In genomic region chr15:81297543-81297942, GRCm38 (mm10) we compare ENCODE assay signal across 31 mouse cellular contexts.
"Had no signal": no experiment of that assay in that cellular context is flagged by ENCODE, and none has a peak within 500 bp of the region (broad histone marks: within the 10 kb centered on the region; RNA-seq: fewer than 3 reads in every experiment).

No protein-coding gene starts in this region.

- H3K27ac ChIP-seq: left cerebral cortex, adult 2 months; limb, embryonic 12.5 days; limb, embryonic 13.5 days; limb, embryonic 15.5 days; liver, embryonic 12.5 days; liver, embryonic 13.5 days; liver, embryonic 14.5 days; liver, embryonic 15.5 days; lung, embryonic 15.5 days; macrophage; midbrain, embryonic 10.5 days; midbrain, embryonic 12.5 days; midbrain, embryonic 13.5 days; midbrain, embryonic 15.5 days; neural tube, embryonic 12.5 days; neural tube, embryonic 13.5 days had no signal

- H3K36me3 ChIP-seq: limb, embryonic 12.5 days; limb, embryonic 13.5 days; limb, embryonic 15.5 days; liver, embryonic 12.5 days; liver, embryonic 13.5 days; liver, embryonic 15.5 days; lung, embryonic 15.5 days; midbrain, embryonic 10.5 days; midbrain, embryonic 12.5 days; midbrain, embryonic 13.5 days; midbrain, embryonic 15.5 days; neural tube, embryonic 12.5 days; neural tube, embryonic 13.5 days had no signal

- ATAC-seq: liver, embryonic 12.5 days; lung, postnatal 0 days; midbrain, embryonic 13.5 days; midbrain, embryonic 15.5 days; midbrain, embryonic 16.5 days had no signal

- H3K4me2 ChIP-seq: limb, embryonic 12.5 days; limb, embryonic 13.5 days; limb, embryonic 15.5 days; liver, embryonic 11.5 days; liver, embryonic 12.5 days; liver, embryonic 13.5 days; liver, embryonic 15.5 days; lung, embryonic 15.5 days; midbrain, embryonic 11.5 days; midbrain, embryonic 12.5 days; midbrain, embryonic 13.5 days; midbrain, embryonic 15.5 days; neural tube, embryonic 12.5 days; neural tube, embryonic 13.5 days had no signal

- H3K4me3 ChIP-seq: left cerebral cortex, adult 2 months; limb, embryonic 12.5 days; limb, embryonic 13.5 days; limb, embryonic 15.5 days; liver, embryonic 12.5 days; liver, embryonic 13.5 days; liver, embryonic 15.5 days; lung, embryonic 15.5 days; megakaryocyte, embryonic 14.5 days; midbrain, embryonic 10.5 days; midbrain, embryonic 12.5 days; midbrain, embryonic 13.5 days; midbrain, embryonic 15.5 days; myocyte; neural tube, embryonic 12.5 days; neural tube, embryonic 13.5 days had no signal

- H3K4me1 ChIP-seq: limb, embryonic 15.5 days; liver, embryonic 12.5 days; lung, embryonic 15.5 days; midbrain, embryonic 10.5 days; midbrain, embryonic 12.5 days; midbrain, embryonic 13.5 days; midbrain, embryonic 15.5 days; neural tube, embryonic 12.5 days had no signal

- H3K9me3 ChIP-seq: limb, embryonic 12.5 days; limb, embryonic 13.5 days; limb, embryonic 15.5 days; liver, embryonic 12.5 days; liver, embryonic 13.5 days; liver, embryonic 15.5 days; lung, embryonic 15.5 days; midbrain, embryonic 10.5 days; midbrain, embryonic 12.5 days; midbrain, embryonic 13.5 days; midbrain, embryonic 15.5 days; neural tube, embryonic 12.5 days; neural tube, embryonic 13.5 days had no signal

- DNase-seq: left cerebral cortex, postnatal 4 days; liver; liver, embryonic 13.5 days; lung, adult 18-20 months; lung, postnatal 10 days; lung, postnatal 14 days; lung, postnatal 36 days; lung, postnatal 4 days; midbrain, embryonic 14.5 days had no signal

- H3K27me3 ChIP-seq: limb, embryonic 12.5 days; limb, embryonic 13.5 days; limb, embryonic 15.5 days; liver, embryonic 12.5 days; liver, embryonic 13.5 days; liver, embryonic 15.5 days; lung, embryonic 15.5 days; midbrain, embryonic 12.5 days; midbrain, embryonic 13.5 days; midbrain, embryonic 15.5 days; neural tube, embryonic 12.5 days; neural tube, embryonic 13.5 days had no signal

- H3K9ac ChIP-seq: limb, embryonic 12.5 days; limb, embryonic 13.5 days; limb, embryonic 15.5 days; liver, embryonic 12.5 days; liver, embryonic 13.5 days; liver, embryonic 14.5 days; liver, embryonic 15.5 days; liver, postnatal 0 days; lung, embryonic 15.5 days; midbrain, embryonic 12.5 days; midbrain, embryonic 13.5 days; midbrain, embryonic 15.5 days; neural tube, embryonic 12.5 days; neural tube, embryonic 13.5 days had no signal
